Mouse (Mus musculus) right cerebral cortex, adult 18-20 months (tissue): ENCODE measurements around the gene Ddx39.

Source experiments
- DNase-seq: peaks from one replicate; pipeline ENCODE4 v3.0.0; 2022; ENCODE audit warnings: mixed read lengths

Ddx39 gene

GRCm38 (mm10) chr8:83738949-83739710, 24.2 kb downstream of the Ddx39 start:
- DNase-seq, result no peak

GRCm38 (mm10) chr8:83739711-83740468, 24.9 kb downstream of the Ddx39 start:
- no peak for DNase-seq

- DNase-seq, result no peak
Measured at GRCm38 (mm10) chr8:83740586-83740975, 25.6 kb downstream of the Ddx39 start.

GRCm38 (mm10) chr8:83740976-83741741, 26.2 kb downstream of the Ddx39 start, which contains the start of gene Adgre5:
Adgre5 (minus strand) TSS chr8:83741326.
- no peak for DNase-seq

GRCm38 (mm10) chr8:83741849-83742655, 27.1 kb downstream of the Ddx39 start:
- DNase-seq, result no peak

GRCm38 (mm10) chr8:83742968-83743367, 28.0 kb downstream of the Ddx39 start:
- no peak for DNase-seq

- DNase-seq, result no peak
Measured at GRCm38 (mm10) chr8:83744070-83744469, 29.1 kb downstream of the Ddx39 start.

- peak; percentile 59 for DNase-seq
Measured at GRCm38 (mm10) chr8:83747661-83748346, 32.8 kb downstream of the Ddx39 start.

- DNase-seq, result no peak
Measured at GRCm38 (mm10) chr8:83748708-83749107, 33.7 kb downstream of the Ddx39 start.

- DNase-seq, result no peak
Measured at GRCm38 (mm10) chr8:83749265-83749664, 34.3 kb downstream of the Ddx39 start.

GRCm38 (mm10) chr8:83754149-83754548, 39.2 kb downstream of the Ddx39 start:
- DNase-seq, result no peak

GRCm38 (mm10) chr8:83756273-83756672, 41.3 kb downstream of the Ddx39 start:
- DNase-seq, result no peak

GRCm38 (mm10) chr8:83757084-83757607, 42.2 kb downstream of the Ddx39 start:
- no peak for DNase-seq

- no peak for DNase-seq
Measured at GRCm38 (mm10) chr8:83758298-83758697, 43.3 kb downstream of the Ddx39 start.

GRCm38 (mm10) chr8:83759231-83759759, 44.3 kb downstream of the Ddx39 start:
- DNase-seq, result no peak

- DNase-seq, result no peak
Measured at GRCm38 (mm10) chr8:83764116-83764515, 49.1 kb downstream of the Ddx39 start.

- DNase-seq, result no peak
Measured at GRCm38 (mm10) chr8:83764717-83765116, 49.7 kb downstream of the Ddx39 start.

GRCm38 (mm10) chr8:83765663-83766062, 50.7 kb downstream of the Ddx39 start:
- no peak for DNase-seq

- no peak for DNase-seq
Measured at GRCm38 (mm10) chr8:83767442-83767841, 52.5 kb downstream of the Ddx39 start.

- DNase-seq, result no peak
Measured at GRCm38 (mm10) chr8:83768526-83768925, 53.5 kb downstream of the Ddx39 start.

GRCm38 (mm10) chr8:83769720-83770119, 54.7 kb downstream of the Ddx39 start:
- no peak for DNase-seq
